Mouse (Mus musculus): ENCODE data around the gene Nbeal2.

The Nbeal2 gene

DNA sequence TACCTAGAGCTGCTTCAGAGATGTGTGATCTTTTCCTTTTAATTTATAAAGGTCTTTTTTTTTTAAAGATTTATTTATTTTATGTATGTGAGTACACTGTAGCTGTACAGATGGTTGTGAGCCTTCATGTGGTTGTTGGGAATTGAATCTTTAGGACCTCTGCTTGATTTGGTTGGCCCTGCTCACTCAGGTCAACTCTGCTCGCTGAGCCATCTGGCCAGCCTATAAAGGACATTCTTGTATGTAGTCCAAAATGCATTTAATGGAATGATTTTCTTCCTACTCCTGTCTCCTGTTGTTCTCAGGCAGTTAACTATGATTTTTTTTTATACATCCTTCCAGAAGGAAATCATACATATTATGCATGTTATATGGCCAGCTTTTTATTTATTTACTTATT is 70.4 kb downstream of the Nbeal2 start:
- DNase-seq (ENCODE audit: low spot score in 2 of 2), result no peak

DNA sequence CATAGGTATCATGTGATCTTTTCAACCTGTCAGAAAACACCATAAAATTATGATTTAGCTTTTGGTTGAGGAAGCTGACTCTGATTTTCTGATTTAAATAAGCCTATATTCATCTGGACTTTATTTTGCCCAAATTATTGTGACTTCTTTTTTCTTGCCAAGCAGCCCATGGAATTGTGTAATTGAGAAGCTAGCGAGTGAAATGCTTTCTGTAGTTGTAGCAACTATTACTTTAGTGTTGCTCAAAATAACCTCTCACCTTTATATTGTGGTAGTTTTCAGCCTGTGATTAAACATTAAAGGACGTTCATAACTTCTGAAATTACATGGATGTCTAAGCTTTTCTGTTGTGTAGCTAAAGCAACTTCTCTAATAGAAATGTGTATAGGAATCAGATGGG is 71.8 kb downstream of the Nbeal2 start:
- DNase-seq (ENCODE audit: low spot score in 2 of 2), result no peak

All from thymus, postnatal 10 days (tissue).